Mouse (Mus musculus) cerebellum, postnatal 4 days (tissue): ENCODE data around the gene Ppp1r9a.
A peak's percentile ranks its signal among the peaks of the same experiment; 100 is the strongest.
"Not testable (repeated sequence)": the region's sequence is repeated elsewhere in the genome, so short reads cannot be mapped to it uniquely, and the experiment has no call there.

Experiments
- DNase-seq, 2 experiments: peaks; one replicate each; pipeline ENCODE4 v3.0.0; 2022; ENCODE audit warnings: low spot score in 2 of 2, mixed read lengths in 1 of 2

The Ppp1r9a gene

GRCm38 (mm10) chr6:4902674-4903324 is at the start of gene Ppp1r9a:
Ppp1r9a (plus strand) TSS chr6:4902917.
- peak; percentile 29 to 63 for DNase-seq

GRCm38 (mm10) chr6:4855236-4855635 is 47.5 kb upstream of the Ppp1r9a start:
- no peak for DNase-seq

GRCm38 (mm10) chr6:4856919-4857318 is 45.8 kb upstream of the Ppp1r9a start:
- DNase-seq: no peak

- DNase-seq: no peak
Observed at GRCm38 (mm10) chr6:4884316-4884715, 18.4 kb upstream of the Ppp1r9a start.

- DNase-seq: no peak
Observed at GRCm38 (mm10) chr6:4889544-4889943, 13.2 kb upstream of the Ppp1r9a start.

GRCm38 (mm10) chr6:4892417-4892816 is 10.3 kb upstream of the Ppp1r9a start:
- no peak for DNase-seq

GRCm38 (mm10) chr6:4893312-4893711 is 9.4 kb upstream of the Ppp1r9a start:
- DNase-seq: not testable (repeated sequence)

GRCm38 (mm10) chr6:4899906-4900305 is 2.8 kb upstream of the Ppp1r9a start:
- DNase-seq: no peak

GRCm38 (mm10) chr6:4903325-4904054 is 773 bp downstream of the Ppp1r9a start:
- DNase-seq: peak; percentile 42 to 53

GRCm38 (mm10) chr6:4904055-4904450 is 1.3 kb downstream of the Ppp1r9a start:
- DNase-seq: peak in 1 of 2 experiments; percentile 16

GRCm38 (mm10) chr6:4910042-4910634 is 7.4 kb downstream of the Ppp1r9a start:
- DNase-seq: no peak

GRCm38 (mm10) chr6:4918470-4918869 is 15.8 kb downstream of the Ppp1r9a start:
- no peak for DNase-seq

GRCm38 (mm10) chr6:4923791-4924190 is 21.1 kb downstream of the Ppp1r9a start:
- not testable (repeated sequence) for DNase-seq

- no peak for DNase-seq
Observed at GRCm38 (mm10) chr6:4925966-4926687, 23.4 kb downstream of the Ppp1r9a start.

GRCm38 (mm10) chr6:4930321-4930720 is 27.6 kb downstream of the Ppp1r9a start:
- no peak for DNase-seq

GRCm38 (mm10) chr6:4938901-4939300 is 36.2 kb downstream of the Ppp1r9a start:
- DNase-seq: no peak

- DNase-seq: no peak
Observed at GRCm38 (mm10) chr6:4940086-4940485, 37.4 kb downstream of the Ppp1r9a start.

GRCm38 (mm10) chr6:4940639-4941038 is 37.9 kb downstream of the Ppp1r9a start:
- DNase-seq: no peak

- DNase-seq: no peak
Observed at GRCm38 (mm10) chr6:4943821-4944220, 41.1 kb downstream of the Ppp1r9a start.

GRCm38 (mm10) chr6:4948056-4948455 is 45.3 kb downstream of the Ppp1r9a start:
- DNase-seq: no peak

GRCm38 (mm10) chr6:4949701-4950100 is 47.0 kb downstream of the Ppp1r9a start:
- no peak for DNase-seq

- no peak for DNase-seq
Observed at GRCm38 (mm10) chr6:4953028-4953719, 50.5 kb downstream of the Ppp1r9a start.
